Mouse (Mus musculus): ENCODE measurements at regions not wholly inside any gene's neighbourhood (a gene's known extent, or its start where the extent isn't known, plus 50 kb on each side); places are given as distances from the start of the nearest gene placed in this dataset.
"Not testable (repeated sequence)": the region's sequence is repeated elsewhere in the genome, so short reads cannot be mapped to it uniquely, and the experiment has no call there.

GRCm38 (mm10) chr3:82236377-82237057 lies 90.9 kb upstream of the Gucy1a1 start:
- no peak overlapping the region for H3K9ac ChIP-seq (ENCODE audit: low read depth, low read length)
- no peak for TF ChIP-seq CTCF (IDR thresholded peaks at IDR 0.05; ENCODE audit: low read depth)
- no peak overlapping the region for H3K4me3 ChIP-seq (replicated peaks; ENCODE audit: low read depth, low read length)
- no peak for DNase-seq (ENCODE audit: low spot score)
- no peaks in the 10 kb centered on the region for H3K4me1 ChIP-seq (replicated peaks; ENCODE audit: insufficient read depth, low read length)
- no peaks in the 10 kb centered on the region for H3K36me3 ChIP-seq (ENCODE audit: insufficient read depth, low read length)
- H3K4me2 ChIP-seq (ENCODE audit: low read length), result no peak overlapping the region
- WGBS, result 77% methylated on average over 2 of the region's 2 CpGs
- no peak overlapping the region for H3K27ac ChIP-seq
- H3K9me3 ChIP-seq (replicated peaks; ENCODE audit: low read length), result no peaks in the 10 kb centered on the region
- ATAC-seq (replicated peaks; ENCODE audit: low FRiP score, low read depth), result no peak
- no peaks in the 10 kb centered on the region for H3K27me3 ChIP-seq (ENCODE audit: insufficient read depth, low read length)

- no peak for TF ChIP-seq CTCF (IDR thresholded peaks at IDR 0.05; ENCODE audit: low read depth)
- H3K9me3 ChIP-seq (replicated peaks; ENCODE audit: low read length), result no peaks in the 10 kb centered on the region
- no peaks in the 10 kb centered on the region for H3K36me3 ChIP-seq (ENCODE audit: insufficient read depth, low read length)
- DNase-seq (ENCODE audit: low spot score) (no peak), ATAC-seq (replicated peaks; ENCODE audit: low FRiP score, low read depth) (no peak)
- no peaks in the 10 kb centered on the region for H3K27me3 ChIP-seq (ENCODE audit: insufficient read depth, low read length)
- H3K4me3 ChIP-seq (replicated peaks; ENCODE audit: low read depth, low read length), result no peak overlapping the region
- H3K9ac ChIP-seq (ENCODE audit: low read depth, low read length), result no peak overlapping the region
- H3K27ac ChIP-seq, result no peak overlapping the region
- H3K4me2 ChIP-seq (ENCODE audit: low read length), result no peak overlapping the region
- no peaks in the 10 kb centered on the region for H3K4me1 ChIP-seq (replicated peaks; ENCODE audit: insufficient read depth, low read length)
Measured at GRCm38 (mm10) chr3:82234306-82234705, 88.7 kb upstream of the Gucy1a1 start.

- Histone ChIP-seq H3K4me1 (replicated peaks; ENCODE audit: insufficient read depth, low read length) (no peaks in the 10 kb centered on the region), H3K27me3 (ENCODE audit: insufficient read depth, low read length) (no peaks in the 10 kb centered on the region), H3K4me3 (replicated peaks; ENCODE audit: low read depth, low read length) (no peak overlapping the region), H3K27ac (no peak overlapping the region), H3K4me2 (ENCODE audit: low read length) (no peak overlapping the region), H3K9ac (ENCODE audit: low read depth, low read length) (no peak overlapping the region), H3K36me3 (ENCODE audit: insufficient read depth, low read length) (no peaks in the 10 kb centered on the region), H3K9me3 (replicated peaks; ENCODE audit: low read length) (no peaks in the 10 kb centered on the region)
- DNase-seq (ENCODE audit: low spot score), result no peak
- 70% methylated on average over 1 of the region's 1 CpGs for WGBS
- TF ChIP-seq CTCF (IDR thresholded peaks at IDR 0.05; ENCODE audit: low read depth), result no peak
- no peak for ATAC-seq (replicated peaks; ENCODE audit: low FRiP score, low read depth)
Measured at GRCm38 (mm10) chr3:82223379-82223778, 77.8 kb upstream of the Gucy1a1 start.

GRCm38 (mm10) chr3:82221924-82222323 lies 76.3 kb upstream of the Gucy1a1 start:
- ATAC-seq (replicated peaks; ENCODE audit: low FRiP score, low read depth), result no peak

GRCm38 (mm10) chr3:82219192-82219885 lies 73.8 kb upstream of the Gucy1a1 start:
- H3K4me1 ChIP-seq (replicated peaks; ENCODE audit: insufficient read depth, low read length); H3K9me3 ChIP-seq (replicated peaks; ENCODE audit: low read length); H3K27me3 ChIP-seq (ENCODE audit: insufficient read depth, low read length); H3K4me2 ChIP-seq (ENCODE audit: low read length); H3K36me3 ChIP-seq (ENCODE audit: insufficient read depth, low read length); H3K9ac ChIP-seq (ENCODE audit: low read depth, low read length); H3K4me3 ChIP-seq (replicated peaks; ENCODE audit: low read depth, low read length): not testable (repeated sequence)
- peak overlapping the region; percentile 50; the same call in 1 of the 2 replicates for H3K27ac ChIP-seq
- peak; percentile 85 for ATAC-seq (replicated peaks; ENCODE audit: low FRiP score, low read depth)
- peak; percentile 44 for DNase-seq (ENCODE audit: low spot score)
- WGBS, result 40% methylated on average over 1 of the region's 1 CpGs

More at GRCm38 (mm10) chr3:82221924-82222323, 76.3 kb upstream of the Gucy1a1 start:
- no peaks in the 10 kb centered on the region for H3K36me3 ChIP-seq (ENCODE audit: insufficient read depth, low read length)
- 80% methylated on average over 1 of the region's 1 CpGs for WGBS
- DNase-seq (ENCODE audit: low spot score), result no peak
- H3K27me3 ChIP-seq (ENCODE audit: insufficient read depth, low read length), result no peaks in the 10 kb centered on the region
- no peak overlapping the region for H3K4me3 ChIP-seq (replicated peaks; ENCODE audit: low read depth, low read length)
- no peak overlapping the region for H3K9ac ChIP-seq (ENCODE audit: low read depth, low read length)
- no peaks in the 10 kb centered on the region for H3K4me1 ChIP-seq (replicated peaks; ENCODE audit: insufficient read depth, low read length)
- TF ChIP-seq CTCF (IDR thresholded peaks at IDR 0.05; ENCODE audit: low read depth), result no peak
- H3K9me3 ChIP-seq (replicated peaks; ENCODE audit: low read length), result no peaks in the 10 kb centered on the region
- no peak overlapping the region for H3K27ac ChIP-seq
- no peak overlapping the region for H3K4me2 ChIP-seq (ENCODE audit: low read length)

- Histone ChIP-seq H3K27ac (peak overlapping the region; percentile 21; the same call in 1 of the 2 replicates), H3K4me3 (replicated peaks; ENCODE audit: low read depth, low read length) (no peak overlapping the region), H3K4me1 (replicated peaks; ENCODE audit: insufficient read depth, low read length) (no peaks in the 10 kb centered on the region), H3K9me3 (replicated peaks; ENCODE audit: low read length) (no peaks in the 10 kb centered on the region), H3K27me3 (ENCODE audit: insufficient read depth, low read length) (no peaks in the 10 kb centered on the region), H3K9ac (ENCODE audit: low read depth, low read length) (no peak overlapping the region), H3K4me2 (ENCODE audit: low read length) (no peak overlapping the region), H3K36me3 (ENCODE audit: insufficient read depth, low read length) (no peaks in the 10 kb centered on the region)
- no peak for TF ChIP-seq CTCF (IDR thresholded peaks at IDR 0.05; ENCODE audit: low read depth)
- peak; percentile 78 for DNase-seq (ENCODE audit: low spot score)
- 54% methylated on average over 6 of the region's 6 CpGs for WGBS
- no peak for ATAC-seq (replicated peaks; ENCODE audit: low FRiP score, low read depth)
Measured at GRCm38 (mm10) chr3:82214566-82215465, 69.2 kb upstream of the Gucy1a1 start.
